Mouse (Mus musculus) neural tube, embryonic 14.5 days (tissue): ENCODE results near the gene Trappc2l. TPM values are rescaled to one million over a fixed set of nuclear protein-coding genes. Genes with fewer than 3 reads are reported as not detected.

Source experiments
- ATAC-seq: fragments of 200-750 bp; cut with Nextera tagmentation; 2 replicates; pipeline ENCODE4 v1.8.0; 2017; ENCODE audit warnings: low read depth, mild to moderate bottlenecking, moderate TSS enrichment, moderate library complexity
- H3K27ac ChIP-seq: fragments of 300-500 bp; sonication (generic); 2 replicates; pipeline ENCODE4 v1.5.1; 2014; ENCODE audit warnings: low read depth, mild to moderate bottlenecking, control low read depth, low read length, moderate library complexity, mixed read lengths
- H3K27me3 ChIP-seq: fragments of 300-500 bp; sonication (generic); 2 replicates; pipeline ENCODE4 v1.6.1; 2014; ENCODE audit warnings: low read length; ENCODE audit not compliant: control insufficient read depth, insufficient read depth
- H3K36me3 ChIP-seq: fragments of 300-500 bp; sonication (generic); 2 replicates; pipeline ENCODE4 v1.6.1; 2014; ENCODE audit warnings: low read length, mixed read lengths; ENCODE audit not compliant: control insufficient read depth, insufficient read depth
- H3K4me1 ChIP-seq: fragments of 300-500 bp; sonication (generic); 2 replicates; pipeline ENCODE4 v1.6.1; 2014; ENCODE audit warnings: low read length; ENCODE audit not compliant: control insufficient read depth, insufficient read depth
- H3K4me2 ChIP-seq: fragments of 300-500 bp; sonication (generic); 2 replicates; pipeline ENCODE4 v1.6.1; 2014; ENCODE audit warnings: mild to moderate bottlenecking, low read depth, low read length, control low read depth
- H3K4me3 ChIP-seq: fragments of 300-500 bp; sonication (generic); 2 replicates; pipeline ENCODE4 v1.5.1; 2014; ENCODE audit warnings: low read depth, low read length, control low read depth, mixed read lengths
- H3K9ac ChIP-seq: fragments of 300-500 bp; sonication (generic); replicated peaks from 2 replicates; pipeline ENCODE4 v1.6.1; 2014; ENCODE audit warnings: low read depth, mild to moderate bottlenecking, control low read depth, low read length, mixed read lengths
- H3K9me3 ChIP-seq: fragments of 300-500 bp; sonication (generic); 2 replicates; pipeline ENCODE4 v1.6.1; 2016; ENCODE audit warnings: low read length; ENCODE audit not compliant: control insufficient read depth
- WGBS: fragments of 180-500 bp; shearing (Covaris S2); extraction: QIAGEN DNeasy Blood & Tissue Kit; methylation state at CpG from one replicate; pipeline ENCODE4 v1.1.7; 2014; 5-methylcytosine and 5-hydroxymethylcytosine counted together
- microRNA-seq: library from miRNA; unstranded; fragments of <30 nt; microRNA quantifications from one replicate; pipeline ENCODE4, GENCODE M21; 2016
- polyA plus RNA-seq: library from polyadenylated mRNA; unstranded; fragments of >200 nt; fragmentation: Nextera tagmentation; extraction: Ambion mirVana; gene quantifications from 2 replicates; pipeline ENCODE4 v1.2.1, GENCODE M21; 2014

The Trappc2l gene
- polyA plus RNA-seq, 1 experiment from 2014 or later = 150 TPM

DNA sequence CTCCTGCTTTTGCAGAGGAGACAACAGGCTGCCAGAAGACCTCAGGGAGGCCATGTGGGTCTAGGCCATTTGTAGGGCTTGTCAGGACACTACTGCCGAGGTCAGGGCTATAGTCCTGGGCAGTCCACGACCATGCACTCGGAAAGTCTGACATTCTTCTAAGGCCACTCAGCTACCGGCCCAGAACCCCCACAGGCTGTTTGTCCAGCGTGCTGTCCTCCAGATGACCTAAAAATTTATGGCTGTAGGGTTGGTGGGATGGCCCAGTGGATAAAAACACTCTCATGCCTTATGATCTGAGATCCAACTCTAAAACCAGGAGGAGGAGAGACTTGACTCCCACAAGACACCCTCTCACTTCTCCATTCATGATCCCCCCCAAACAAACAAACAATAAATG lies 52.2 kb downstream of the Trappc2l start:
- no peak overlapping the region for H3K4me3 ChIP-seq
- H3K4me1 ChIP-seq = peaks cover 44% of the 10 kb centered on the region
- H3K4me2 ChIP-seq = no peak overlapping the region
- ATAC-seq = no peak
- no peak overlapping the region for H3K9ac ChIP-seq
- no peak overlapping the region for H3K27ac ChIP-seq
- no peaks in the 10 kb centered on the region for H3K36me3 ChIP-seq
- H3K9me3 ChIP-seq = no peaks in the 10 kb centered on the region
- no peaks in the 10 kb centered on the region for H3K27me3 ChIP-seq
- 52% methylated on average over 5 of the region's 5 CpGs for WGBS

DNA sequence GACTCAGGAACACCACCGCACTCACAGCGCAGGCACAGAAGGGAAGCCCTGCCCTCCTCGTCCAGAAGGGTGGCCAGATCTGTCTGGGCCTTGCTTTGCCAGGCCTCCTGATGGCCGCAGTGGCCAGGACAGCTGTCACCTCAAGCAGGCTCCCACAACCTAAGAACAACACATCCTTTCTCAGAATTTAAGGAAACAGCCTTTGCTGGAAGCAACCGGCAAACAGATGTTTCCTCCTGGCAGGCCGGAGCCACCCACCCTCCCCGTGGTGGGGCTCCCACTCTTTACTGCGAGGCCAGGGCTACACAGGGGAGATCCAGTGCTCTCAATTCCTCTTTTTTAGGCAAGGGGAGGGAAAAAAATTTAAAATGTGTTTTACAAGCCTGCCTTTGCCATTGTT lies 53.8 kb downstream of the Trappc2l start:
- peak; percentile 45; the same call in 1 of the 2 replicates for ATAC-seq
- WGBS = 42% methylated on average over 8 of the region's 8 CpGs
- Histone ChIP-seq H3K36me3 (no peaks in the 10 kb centered on the region), H3K9ac (no peak overlapping the region), H3K27me3 (no peaks in the 10 kb centered on the region), H3K9me3 (no peaks in the 10 kb centered on the region), H3K27ac (peak overlapping the region; percentile 73; the same call in 1 of the 2 replicates), H3K4me3 (no peak overlapping the region), H3K4me2 (no peak overlapping the region), H3K4me1 (peaks cover 54% of the 10 kb centered on the region)

DNA sequence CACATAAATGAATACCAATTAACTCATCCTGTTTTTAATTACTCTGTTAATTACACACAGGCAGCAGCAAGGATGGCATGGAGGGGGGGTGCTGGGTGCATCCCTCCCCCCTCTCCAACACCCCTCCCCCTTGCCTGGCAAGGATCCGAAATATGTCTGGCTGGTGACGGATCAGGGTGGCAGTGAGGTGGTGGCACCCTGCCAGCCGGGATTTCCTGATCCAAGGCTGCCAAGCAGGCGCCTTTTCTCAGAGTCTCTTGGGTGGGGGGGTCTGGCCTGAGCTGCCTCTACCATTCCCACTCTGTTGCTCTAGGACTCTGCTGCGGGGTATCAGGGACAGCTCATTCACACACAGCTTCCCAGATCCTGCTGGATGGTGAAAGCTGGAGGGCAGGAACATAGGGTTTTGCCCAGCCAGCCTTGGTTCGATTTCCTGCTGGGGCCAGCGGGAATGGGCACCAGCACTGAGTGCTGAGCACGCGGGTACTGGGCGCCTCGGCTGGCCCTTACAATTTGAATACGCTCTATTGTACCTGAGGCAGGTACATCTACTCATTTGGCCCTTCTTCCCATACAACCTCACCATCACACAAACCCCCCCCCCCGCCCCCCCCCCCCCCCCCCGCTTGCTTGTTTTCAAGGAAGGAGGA lies 54.4 kb downstream of the Trappc2l start:
- ATAC-seq = peak; percentile 71
- H3K4me1 ChIP-seq = peaks cover 60% of the 10 kb centered on the region
- no peaks in the 10 kb centered on the region for H3K9me3 ChIP-seq
- 50% methylated on average over 12 of the region's 14 CpGs for WGBS
- H3K27me3 ChIP-seq = no peaks in the 10 kb centered on the region
- H3K4me3 ChIP-seq = no peak overlapping the region
- H3K27ac ChIP-seq = peak overlapping the region; percentile 73
- peak overlapping the region; percentile 3; the same call in 1 of the 2 replicates for H3K4me2 ChIP-seq
- no peaks in the 10 kb centered on the region for H3K36me3 ChIP-seq
- no peak overlapping the region for H3K9ac ChIP-seq

Small RNAs within 50 kb of the gene (microRNA-seq; reads per million reads assigned to microRNA genes)
- gene Mir6396 = not detected

Other genes with a start within 250 kb of the Trappc2l start
- gene Zc3h18, start 235.0 kb upstream of the Trappc2l start, polyA plus RNA-seq = 20.4 and 25.9 TPM in 2 replicates
- not detected in 2 replicates for gene Il17c, start 189.6 kb upstream of the Trappc2l start, polyA plus RNA-seq
- 23.9 and 38.9 TPM in 2 replicates for gene Cyba, start 178.7 kb upstream of the Trappc2l start, polyA plus RNA-seq
- gene Mvd, start 168.2 kb upstream of the Trappc2l start, polyA plus RNA-seq = 61.0 and 61.7 TPM in 2 replicates
- gene Snai3, start 150.9 kb upstream of the Trappc2l start, polyA plus RNA-seq = not detected in 2 replicates
- 28.5 and 31.0 TPM in 2 replicates for gene Rnf166, start 135.6 kb upstream of the Trappc2l start, polyA plus RNA-seq
- gene Ctu2, start 135.5 kb upstream of the Trappc2l start, polyA plus RNA-seq = 67.6 and 74.5 TPM in 2 replicates
- 1.2 and 3.0 TPM in 2 replicates for gene Piezo1, start 60.3 kb upstream of the Trappc2l start, polyA plus RNA-seq
- gene Cdt1, start 43.6 kb upstream of the Trappc2l start, polyA plus RNA-seq = 4.7 TPM in 2 replicates
- gene Aprt, start 34.7 kb upstream of the Trappc2l start, polyA plus RNA-seq = 170 and 179 TPM in 2 replicates
- gene Galns, start 177 bp upstream of the Trappc2l start, polyA plus RNA-seq = 6.9 and 7.1 TPM in 2 replicates
- gene Pabpn1l, start 11.1 kb downstream of the Trappc2l start, polyA plus RNA-seq = not detected in 2 replicates
- 23.5 and 23.9 TPM in 2 replicates for gene Cbfa2t3, start 87.5 kb downstream of the Trappc2l start, polyA plus RNA-seq
- 16.2 and 16.3 TPM in 2 replicates for gene Acsf3, start 163.8 kb downstream of the Trappc2l start, polyA plus RNA-seq
- 1.4 and 2.2 TPM in 2 replicates for gene Cdh15, start 236.3 kb downstream of the Trappc2l start, polyA plus RNA-seq